Mouse (Mus musculus): ENCODE data around the gene Cldn13.

Gene Cldn13

DNA sequence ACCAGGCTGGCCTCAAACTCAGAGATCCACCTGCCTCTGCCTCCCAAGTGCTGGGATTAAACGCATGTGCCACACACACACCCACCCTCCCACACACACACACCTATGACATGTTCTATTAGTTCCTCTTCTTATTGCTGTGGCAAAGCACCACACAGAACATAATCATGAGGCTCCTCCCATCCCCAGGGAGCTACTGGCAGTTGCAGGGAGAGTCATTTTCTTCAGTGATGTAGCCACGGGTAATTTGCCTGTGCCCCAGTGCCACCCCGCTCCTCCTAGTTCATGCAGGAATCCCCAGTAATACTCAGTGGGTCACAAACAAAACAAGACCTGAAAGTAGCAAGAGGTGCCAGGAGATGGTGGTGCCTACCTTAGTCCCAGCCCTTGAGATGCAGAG, 19.3 kb upstream of the Cldn13 start:
- in situ Hi-C loops (cut with MboI, MseI): loop anchor here (5.0 kb wide), 1 partner anchor 33 kb away; no protein-coding TSS in a partner anchor

DNA sequence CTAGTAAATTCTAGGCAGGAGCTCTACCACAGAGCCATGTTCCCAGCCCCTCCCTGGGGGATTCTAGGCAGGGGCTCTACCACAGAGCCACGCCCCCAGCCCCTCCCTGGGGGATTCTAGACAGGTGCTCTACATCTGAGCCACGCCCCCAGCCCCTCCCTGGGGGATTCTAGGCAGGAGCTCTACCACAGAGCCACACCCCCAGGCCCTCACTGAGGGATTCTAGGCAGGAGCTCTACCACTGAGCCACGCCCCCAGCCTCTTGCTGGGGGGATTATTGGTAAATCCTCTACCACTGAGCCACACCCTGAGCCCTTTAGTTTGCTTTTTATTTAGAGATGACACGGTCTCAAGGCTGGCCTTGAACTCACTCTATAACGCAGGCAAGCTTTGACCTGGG, 18.4 kb upstream of the Cldn13 start:
- in situ Hi-C loops (cut with MboI, MseI): loop anchor here (5.0 kb wide), 1 partner anchor 34 kb away; no protein-coding TSS in a partner anchor

DNA sequence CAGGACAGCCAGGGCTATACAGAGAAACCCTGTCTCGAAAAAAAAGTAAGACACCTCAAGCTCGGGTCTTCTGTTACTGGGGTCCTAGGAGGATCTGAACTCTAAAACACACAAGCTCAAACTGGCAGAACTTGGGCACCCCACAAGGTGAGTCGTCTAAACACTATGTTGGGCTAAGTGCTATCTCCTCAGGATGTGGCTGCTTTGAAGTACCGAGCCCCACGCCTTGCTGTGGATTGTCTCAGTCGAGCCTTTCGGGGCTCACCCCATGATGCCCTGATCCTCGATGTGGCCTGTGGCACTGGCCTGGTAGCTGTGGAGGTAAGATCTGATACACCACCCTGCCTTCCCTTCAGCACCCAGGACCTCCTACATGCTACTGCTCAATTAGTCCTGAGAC, 18.0 kb upstream of the Cldn13 start:
- in situ Hi-C loops (cut with MboI, MseI): loop anchor here (5.0 kb wide), 1 partner anchor 34 kb away; no protein-coding TSS in a partner anchor

DNA sequence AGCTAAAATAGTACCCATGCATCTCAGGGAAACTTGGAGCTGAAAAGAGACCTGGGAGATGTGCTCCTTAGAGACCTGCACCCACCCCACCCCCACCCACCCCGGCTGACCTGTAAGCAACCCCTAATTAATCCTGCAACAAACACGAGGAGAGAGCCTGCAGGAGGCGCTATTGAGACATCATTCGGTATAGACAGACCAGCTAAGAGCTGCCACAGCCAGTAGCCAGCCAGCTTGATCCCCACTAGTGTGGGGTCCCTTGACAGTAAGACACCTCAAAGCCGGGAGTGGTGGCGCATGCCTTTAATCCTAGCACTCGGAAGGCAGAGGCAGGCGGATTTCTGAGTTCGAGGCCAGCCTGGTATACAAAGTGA, 17.6 kb upstream of the Cldn13 start:
- in situ Hi-C loops (cut with MboI, MseI): loop anchor here (5.0 kb wide), 1 partner anchor 34 kb away; no protein-coding TSS in a partner anchor

DNA sequence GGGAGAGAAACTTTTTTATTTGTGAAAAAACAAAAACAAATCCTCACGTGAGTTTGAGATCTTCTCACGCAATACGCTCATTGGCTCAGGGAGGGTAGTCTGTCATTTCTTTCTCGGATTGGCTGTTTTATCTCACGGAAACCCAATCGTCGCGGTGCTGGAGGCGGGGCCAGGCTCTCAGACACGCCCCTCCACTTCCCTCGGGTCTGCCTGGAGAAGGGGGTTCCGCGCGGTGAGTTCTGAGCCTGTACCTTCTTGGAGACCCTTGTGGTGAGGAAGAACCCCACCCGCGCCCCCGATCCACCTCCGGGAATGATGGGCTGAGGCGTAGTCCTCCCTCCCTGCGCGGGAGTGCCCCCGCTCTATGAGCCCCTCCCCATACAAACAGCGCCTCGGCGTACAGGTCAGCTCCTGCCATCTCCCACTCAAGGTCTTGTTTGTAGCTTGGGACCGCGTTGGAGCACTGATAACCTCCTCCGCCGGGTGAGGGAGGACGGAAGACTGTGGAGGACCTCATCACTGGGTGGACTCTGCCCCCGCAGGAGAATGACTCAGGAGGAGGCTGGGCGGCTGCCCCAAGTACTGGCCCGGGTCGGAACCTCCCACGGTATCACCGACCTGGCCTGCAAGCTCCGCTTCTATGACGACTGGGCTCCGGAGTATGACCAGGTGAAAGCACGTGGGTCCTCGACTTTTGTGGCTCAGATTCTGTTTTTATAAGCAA, 17.0 kb upstream of the Cldn13 start, which contains the start of gene Mettl27:
Gene Mettl27, plus strand, starts transcription at position 190 of the 724 bp plus-strand sequence.
- in situ Hi-C loops (cut with MboI, MseI): loop anchor here (5.0 kb wide), 1 partner anchor 35 kb away; no protein-coding TSS in a partner anchor

DNA sequence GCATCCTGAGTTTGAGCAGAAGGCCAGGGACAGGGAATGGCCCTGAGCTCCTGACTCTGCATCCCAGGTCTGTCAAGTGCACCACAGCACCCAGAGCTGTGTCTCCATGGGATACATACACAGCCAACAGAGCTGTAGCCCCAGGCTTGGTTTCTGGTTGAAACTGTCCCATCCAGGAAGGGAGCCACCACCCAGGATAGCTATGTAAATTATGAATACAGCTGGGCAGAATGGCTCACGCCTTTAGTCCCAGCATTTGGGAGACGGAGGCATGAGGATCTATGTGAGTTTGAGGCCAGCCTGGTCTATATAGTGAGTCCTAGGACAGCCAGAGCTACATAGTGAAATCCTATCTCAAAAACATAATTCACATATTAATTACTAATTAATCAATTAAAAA, 14.7 kb upstream of the Cldn13 start:
- in situ Hi-C loops (cut with MboI, MseI): loop anchor here (5.0 kb wide), 1 partner anchor 37 kb away; no protein-coding TSS in a partner anchor

DNA sequence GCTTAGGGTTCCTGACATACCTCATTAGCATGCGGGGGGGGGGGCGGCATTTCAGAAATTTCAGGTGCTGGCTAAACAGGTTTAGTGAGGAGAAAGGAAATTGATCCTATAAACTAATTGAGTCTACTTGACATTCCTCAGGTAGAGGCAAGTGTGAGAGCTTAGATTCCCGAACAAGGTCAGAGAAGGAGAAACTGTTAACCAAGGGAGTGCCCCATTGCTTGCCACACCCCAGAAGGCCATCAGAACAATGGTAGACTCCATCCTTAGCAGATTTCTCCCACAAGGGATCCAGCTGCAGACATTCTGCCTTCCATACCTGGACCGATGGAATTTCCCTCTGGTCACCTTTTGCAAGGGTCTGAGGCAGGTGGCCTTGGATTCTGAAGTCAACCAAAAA, 11.4 kb upstream of the Cldn13 start:
- in situ Hi-C loops (cut with MboI, MseI): no loop called here

DNA sequence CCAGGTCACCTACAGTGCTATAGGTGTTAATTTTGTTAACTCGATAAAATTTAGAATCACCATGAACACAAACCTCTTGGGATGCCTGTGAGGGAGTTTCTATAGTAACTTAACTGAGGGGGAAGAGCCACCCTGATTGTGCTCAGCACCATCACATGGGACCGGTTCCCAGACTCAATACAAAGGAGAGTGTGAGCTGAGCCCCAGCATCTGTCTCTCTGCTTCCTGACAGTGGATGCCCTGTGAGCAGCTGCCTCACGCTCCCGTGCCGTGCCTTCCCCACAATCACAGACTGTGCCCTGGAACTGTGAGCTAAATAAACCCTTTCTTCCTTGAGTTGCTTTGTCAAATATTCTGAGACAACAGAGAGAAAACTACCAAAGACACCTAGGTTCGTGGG, 7.8 kb upstream of the Cldn13 start:
- in situ Hi-C loops (cut with MboI, MseI): no loop called here

DNA sequence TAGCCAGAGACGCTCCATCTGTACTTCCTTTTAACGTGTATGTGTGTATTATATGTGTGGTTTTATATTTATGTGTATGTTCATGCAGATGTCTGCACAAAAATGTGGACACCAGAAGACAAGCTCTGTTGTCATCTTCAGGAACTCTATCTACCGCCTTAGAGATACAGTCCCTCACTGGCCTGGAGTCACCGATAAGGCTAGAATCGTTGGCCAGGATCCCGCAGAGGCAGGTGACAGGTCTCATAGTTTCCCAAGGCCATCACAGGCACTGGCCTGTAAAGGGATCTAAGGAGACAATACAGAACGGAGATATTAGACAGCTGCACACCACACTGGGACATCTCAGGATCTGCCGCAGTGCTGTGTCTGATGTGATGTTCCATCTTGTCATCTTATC, 5.8 kb upstream of the Cldn13 start:
- in situ Hi-C loops (cut with MboI, MseI): no loop called here

DNA sequence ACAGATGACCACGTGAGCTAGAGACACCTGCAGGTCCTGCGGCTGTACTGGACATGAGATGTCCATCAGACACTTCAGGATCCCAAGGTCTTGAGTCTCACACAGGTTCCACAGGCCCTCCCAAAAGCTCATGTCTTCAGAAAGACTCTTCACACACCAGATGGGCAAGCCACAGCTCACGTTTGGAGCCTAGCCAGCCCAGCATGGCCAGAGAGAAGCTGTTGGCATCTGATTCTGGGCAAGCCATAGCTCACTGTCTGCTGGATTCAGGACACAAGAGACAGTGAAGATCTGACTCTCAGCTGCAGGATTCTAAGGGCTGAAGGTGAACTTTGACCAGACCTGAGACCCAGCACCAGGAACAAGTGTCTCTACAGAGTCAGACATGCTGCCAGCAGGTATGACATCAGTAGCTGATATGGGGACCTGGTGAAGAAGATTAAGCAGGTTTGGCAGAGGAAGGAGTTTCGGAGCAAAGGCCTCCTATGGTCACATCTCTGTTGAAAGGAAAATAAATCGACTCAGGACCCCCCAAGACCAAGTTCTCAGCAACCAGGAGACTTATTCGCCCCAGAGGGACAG, 4.9 kb upstream of the Cldn13 start:
- in situ Hi-C loops (cut with MboI, MseI): no loop called here

DNA sequence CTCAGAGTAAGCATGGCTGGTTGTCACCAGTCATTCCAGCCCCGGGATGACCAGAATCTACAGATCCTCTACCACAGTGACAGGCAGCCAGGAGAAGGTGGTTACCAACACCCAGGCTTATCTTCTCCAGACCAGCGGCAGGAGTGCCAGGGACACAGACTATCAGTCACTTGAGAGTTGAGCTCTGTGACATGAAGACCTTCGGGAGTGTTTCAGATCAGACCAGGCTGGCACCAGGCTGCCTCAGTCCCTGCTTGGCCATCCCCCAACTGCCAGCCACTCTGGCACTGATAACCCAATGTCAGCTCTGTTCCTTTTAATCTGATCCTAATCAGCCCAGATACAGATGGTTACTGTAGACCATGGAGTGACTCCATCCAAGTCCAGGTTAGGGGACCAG, 3.8 kb upstream of the Cldn13 start:
- in situ Hi-C loops (cut with MboI, MseI): loop anchor here (10.0 kb wide), 1 partner anchor 46 kb away; no protein-coding TSS in a partner anchor

DNA sequence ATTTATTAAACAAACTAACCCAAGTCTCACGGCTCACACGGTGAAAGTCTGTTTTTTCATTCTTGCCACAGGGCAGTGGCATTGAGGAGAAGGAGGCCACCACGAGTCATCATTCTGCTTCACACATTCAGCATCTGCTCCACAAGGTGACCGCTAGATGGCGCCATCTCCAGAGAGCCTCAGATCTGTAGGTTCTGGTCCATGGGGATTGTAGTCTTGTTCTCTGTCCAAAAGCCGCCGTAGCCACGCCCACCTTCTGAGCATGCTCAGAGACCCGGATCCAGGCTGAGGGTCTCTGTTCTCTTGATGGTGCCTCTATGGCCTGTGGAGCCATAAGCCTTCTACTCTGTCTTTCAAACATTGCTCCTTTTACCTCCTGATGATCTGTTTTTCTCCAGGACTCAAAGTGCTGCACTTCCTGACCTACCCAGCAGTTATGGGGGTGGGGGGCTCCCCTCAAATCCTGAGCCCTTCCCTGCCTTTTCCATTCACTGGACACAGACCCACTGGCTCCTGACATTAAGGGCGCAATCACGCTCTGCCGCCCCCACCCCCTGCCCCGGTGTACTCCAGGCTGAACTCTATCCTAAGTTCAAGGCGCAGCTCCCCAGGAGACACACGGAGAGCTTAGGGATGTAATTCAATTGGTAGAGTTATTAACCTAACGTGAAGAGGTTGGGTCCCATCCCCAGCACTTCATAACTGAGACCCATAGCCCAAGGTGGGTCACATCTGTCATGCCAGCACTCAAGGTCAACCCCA, 2.9 kb upstream of the Cldn13 start:
- in situ Hi-C loops (cut with MboI, MseI): loop anchor here (10.0 kb wide), 1 partner anchor 47 kb away; no protein-coding TSS in a partner anchor

DNA sequence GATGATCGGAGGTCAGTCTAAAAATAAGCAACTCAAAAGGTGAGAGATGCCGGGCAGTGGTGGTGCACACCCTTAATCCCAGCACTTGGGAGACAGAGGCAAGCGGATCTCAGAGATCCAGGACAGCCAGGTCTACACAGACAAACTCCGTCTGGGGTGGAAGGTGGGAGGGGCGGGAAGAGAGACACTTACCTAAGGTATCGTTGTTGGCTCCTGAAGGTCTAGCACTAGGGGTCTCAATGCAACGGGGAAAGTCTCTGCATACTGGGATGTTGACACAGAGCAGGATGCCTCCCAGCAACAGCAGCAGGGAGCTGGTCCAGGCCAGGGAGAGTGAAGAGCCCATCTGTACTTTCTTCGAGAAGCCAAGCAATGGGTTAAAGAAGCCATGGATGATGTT, 816 bp downstream of the Cldn13 start:
- in situ Hi-C loops (cut with MboI, MseI): loop anchor here (10.0 kb wide), 1 partner anchor 50 kb away; no protein-coding TSS in a partner anchor

DNA sequence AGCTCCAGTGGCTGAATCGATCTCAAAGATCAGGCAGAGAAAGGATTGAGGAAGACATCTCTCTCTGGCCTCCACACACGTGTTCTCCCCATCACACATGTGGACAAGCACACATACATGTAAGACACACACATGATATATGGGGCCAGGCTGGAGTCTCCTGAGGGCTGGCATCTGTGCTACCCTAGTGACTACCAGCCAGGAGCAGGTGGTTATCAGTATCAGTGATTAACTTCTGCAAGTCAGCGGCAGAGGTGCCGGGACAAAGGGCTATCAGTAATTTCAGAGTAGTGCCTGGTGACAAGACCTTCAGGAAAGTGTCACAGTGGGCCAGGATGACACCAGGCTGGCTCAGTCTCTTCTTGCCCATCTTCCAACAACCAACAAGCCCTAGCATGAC, 1.6 kb downstream of the Cldn13 start:
- in situ Hi-C loops (cut with MboI, MseI): loop anchor here (10.0 kb wide), 1 partner anchor 51 kb away; no protein-coding TSS in a partner anchor

DNA sequence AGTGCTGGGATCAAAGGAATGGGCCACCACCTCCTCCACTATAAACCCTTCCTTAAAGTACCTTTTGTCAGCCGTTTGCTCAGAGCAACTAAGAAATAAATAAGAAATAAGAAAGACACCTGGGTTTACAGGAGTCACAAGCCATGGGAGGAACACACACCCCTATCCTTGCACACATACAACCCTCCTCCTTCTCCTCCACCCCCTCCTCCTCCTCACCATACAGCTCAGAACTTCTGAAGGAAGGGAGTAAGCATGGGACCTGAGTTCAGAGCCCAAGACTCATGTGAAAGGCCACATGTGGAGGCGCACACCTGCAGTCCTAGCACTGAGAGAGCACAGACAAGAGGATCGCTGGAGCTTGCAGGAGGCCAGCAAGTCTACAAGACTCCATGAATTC, 2.0 kb downstream of the Cldn13 start:
- in situ Hi-C loops (cut with MboI, MseI): loop anchor here (10.0 kb wide), 1 partner anchor 51 kb away; no protein-coding TSS in a partner anchor

DNA sequence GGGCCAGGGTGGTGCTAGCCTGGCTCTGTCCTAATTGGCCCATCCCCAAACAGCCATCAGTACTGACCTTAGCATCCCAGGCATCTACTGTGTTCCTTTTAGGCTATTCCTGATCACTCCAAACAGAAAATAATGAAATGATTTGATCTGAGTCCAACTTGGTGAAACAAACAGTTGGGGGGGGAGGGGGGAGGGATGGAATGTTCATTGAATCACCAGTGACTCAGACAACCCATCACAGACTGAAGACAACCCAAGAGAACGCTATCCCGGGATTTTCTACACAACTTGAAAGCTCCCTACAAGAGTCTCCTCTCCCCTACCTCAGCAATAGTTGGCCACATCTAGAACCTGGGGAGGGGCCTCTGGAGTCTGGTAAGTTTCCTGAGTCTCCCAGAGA, 3.4 kb downstream of the Cldn13 start:
- in situ Hi-C loops (cut with MboI, MseI): loop anchor here (10.0 kb wide), 1 partner anchor 53 kb away; no protein-coding TSS in a partner anchor

DNA sequence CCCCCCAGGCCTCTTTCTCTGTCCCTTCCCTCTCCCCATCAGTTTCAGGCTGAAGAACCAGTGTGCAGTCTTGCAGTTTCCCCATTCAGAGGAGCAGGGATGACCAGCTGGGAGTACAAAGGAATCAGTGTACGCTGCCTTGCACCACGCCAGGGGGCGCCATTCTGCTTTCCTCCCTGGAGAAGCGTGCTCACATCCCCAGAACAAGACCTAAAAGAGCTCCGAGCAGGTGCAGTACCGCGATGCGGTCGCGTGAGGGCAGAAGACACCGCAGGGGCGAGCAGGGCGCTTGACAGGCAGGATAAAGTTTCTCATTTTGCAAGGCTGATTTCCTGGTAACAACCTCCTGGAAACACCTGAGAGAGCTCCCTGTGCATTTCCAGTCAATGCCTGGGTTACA, 8.2 kb downstream of the Cldn13 start:
- in situ Hi-C loops (cut with MboI, MseI): no loop called here

DNA sequence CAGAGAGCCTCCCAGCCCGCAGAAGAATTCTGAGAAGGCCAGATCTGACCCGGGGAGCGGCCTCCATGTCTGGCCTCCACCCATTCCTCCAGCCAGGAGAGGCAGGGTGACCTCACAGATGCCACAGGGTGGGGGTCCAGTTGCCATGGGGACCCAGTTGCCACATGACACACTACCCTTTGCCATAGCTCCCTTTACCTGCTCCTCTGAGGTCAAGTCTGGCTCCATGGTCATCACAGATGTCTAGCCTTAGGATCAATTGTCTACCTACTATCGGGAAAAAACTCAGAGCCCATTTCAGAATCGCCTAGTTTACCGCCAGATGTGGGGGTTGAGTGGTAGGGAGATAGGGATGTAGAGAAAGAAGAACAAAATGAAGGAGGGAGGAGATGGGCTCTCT, 8.7 kb downstream of the Cldn13 start, which contains the start of gene Tmem270:
Gene Tmem270, minus strand, starts transcription at position 101 of the 400 bp plus-strand sequence.
- in situ Hi-C loops (cut with MboI, MseI): no loop called here

DNA sequence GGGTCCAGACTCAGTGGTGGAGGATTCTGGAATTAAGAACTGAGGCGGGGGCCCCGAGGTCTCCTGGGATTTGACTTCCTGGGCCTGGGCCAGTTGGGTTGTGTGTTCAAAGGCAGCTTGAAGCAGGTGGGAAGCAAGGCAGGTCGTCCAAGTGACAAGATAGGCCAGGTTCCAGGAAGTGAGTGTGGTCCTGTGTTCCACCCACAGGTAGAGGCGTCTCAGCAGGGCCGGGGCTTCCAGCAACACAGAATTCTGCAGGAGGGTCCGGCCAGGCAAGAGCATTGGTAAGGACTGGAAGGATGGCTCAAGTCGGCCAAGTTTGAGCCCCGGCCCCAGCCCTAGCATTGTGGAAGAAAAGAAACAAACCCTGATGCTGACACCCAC, 13.7 kb downstream of the Cldn13 start:
- in situ Hi-C loops (cut with MboI, MseI): no loop called here

DNA sequence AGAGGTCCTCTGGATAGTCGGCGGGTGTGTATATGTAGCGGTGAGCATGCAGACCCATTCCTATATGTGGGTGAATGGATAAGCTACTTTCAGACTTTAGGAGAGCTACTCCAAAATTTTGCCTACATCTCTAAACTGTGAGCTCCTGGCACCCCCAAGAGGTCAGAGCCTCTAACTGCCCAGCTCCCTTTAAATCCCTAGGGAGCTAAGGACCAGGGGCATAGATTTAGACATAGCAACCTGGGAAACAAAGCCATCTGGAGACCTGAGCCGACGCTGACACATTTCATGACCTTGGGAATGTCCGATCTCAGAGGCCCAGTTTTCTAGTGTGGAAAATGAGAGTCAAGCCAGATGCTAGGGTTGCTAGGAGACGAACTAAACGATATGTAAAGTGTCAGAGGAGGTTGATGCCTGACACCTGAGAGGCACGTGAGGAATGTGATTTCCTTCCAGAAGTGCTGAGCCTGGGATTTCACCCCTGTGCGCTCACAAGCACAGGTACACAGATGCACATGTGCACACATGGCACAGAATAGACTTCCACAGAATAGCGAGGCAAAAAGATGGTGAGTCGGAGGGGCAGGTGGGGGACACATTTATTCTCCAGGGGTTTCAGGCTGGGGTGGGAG, 14.2 kb downstream of the Cldn13 start:
- in situ Hi-C loops (cut with MboI, MseI): no loop called here

DNA sequence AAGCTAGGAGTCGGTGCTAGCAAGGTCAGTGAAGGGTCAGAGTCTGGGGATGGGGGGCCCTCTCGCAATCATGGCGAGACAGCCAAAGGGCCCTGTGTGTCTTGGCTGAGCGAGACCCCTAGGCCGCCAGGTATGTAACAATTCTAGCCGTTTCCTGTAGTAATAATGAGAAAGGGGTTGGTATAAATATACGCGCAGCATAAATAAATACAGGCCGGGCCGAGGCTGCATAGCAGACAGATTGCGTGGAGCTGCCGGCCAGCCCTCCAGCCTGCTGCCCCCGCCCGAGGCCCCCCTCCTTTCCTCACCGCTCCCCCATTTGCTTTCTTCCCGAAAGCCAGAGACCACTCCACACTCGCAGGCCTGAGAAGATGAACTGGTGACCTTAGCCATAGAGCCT, 17.7 kb downstream of the Cldn13 start:
- in situ Hi-C loops (cut with MboI, MseI): no loop called here

Data from regulatory T cell (primary cell).